Mouse (Mus musculus): ENCODE measurements at regions not wholly inside any gene's neighbourhood (a gene's known extent, or its start where the extent isn't known, plus 50 kb on each side); places are given as distances from the start of the nearest gene placed in this dataset.

DNA sequence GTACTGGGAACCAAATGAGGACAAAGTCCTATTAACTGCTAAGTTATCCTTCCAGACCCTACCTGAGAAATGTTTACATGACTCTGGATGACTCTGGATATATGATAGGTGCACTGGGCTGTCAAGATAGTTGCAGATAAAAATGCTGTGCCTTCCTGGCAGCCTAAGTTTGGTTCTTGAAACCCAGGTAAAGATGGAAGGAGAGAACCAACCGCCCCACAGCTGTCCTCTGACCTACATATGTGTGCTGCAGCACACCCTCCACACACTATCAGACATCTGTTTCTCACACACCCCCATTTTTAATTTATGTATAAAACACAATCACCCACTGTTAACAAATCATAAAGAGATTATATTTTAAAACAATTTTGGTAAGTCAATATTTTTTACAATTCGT is 533.4 kb upstream of the Nrp1 start:
- H3K27ac ChIP-seq: no peak overlapping the region
- H3K4me2 ChIP-seq: no peak overlapping the region
- H3K4me3 ChIP-seq: no peak overlapping the region
- H3K9ac ChIP-seq: no peak overlapping the region
- no peaks in the 10 kb centered on the region for H3K27me3 ChIP-seq
- peaks cover 24% of the 10 kb centered on the region for H3K4me1 ChIP-seq
- no peaks in the 10 kb centered on the region for H3K9me3 ChIP-seq
- ATAC-seq (ENCODE audit: insufficient number of reproducible peaks, low FRiP score, low TSS enrichment, low read depth): no peak
- 78% methylated on average over 2 of the region's 2 CpGs for WGBS
- no peaks in the 10 kb centered on the region for H3K36me3 ChIP-seq

DNA sequence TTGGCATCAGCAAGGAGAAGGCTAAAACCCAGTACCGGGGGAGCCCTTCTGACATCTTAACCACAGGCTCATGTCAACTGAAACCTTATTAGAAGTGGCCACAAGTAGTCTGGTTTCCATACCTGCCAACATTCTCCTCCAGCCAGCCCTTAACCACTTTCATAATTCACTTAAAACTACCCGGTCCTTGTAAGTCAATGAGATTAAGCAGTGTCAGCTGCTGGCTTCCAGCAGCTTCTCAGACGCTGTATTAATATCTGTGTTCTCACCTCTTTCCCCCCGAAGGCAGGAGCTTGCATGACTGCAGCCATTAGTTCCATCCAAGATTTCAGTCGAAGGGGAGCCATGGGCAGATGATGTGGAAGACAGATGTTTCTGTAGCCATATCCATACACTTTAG is 530.6 kb upstream of the Nrp1 start:
- Histone ChIP-seq H3K4me2 (no peak overlapping the region), H3K27me3 (no peaks in the 10 kb centered on the region), H3K4me3 (no peak overlapping the region), H3K36me3 (no peaks in the 10 kb centered on the region), H3K4me1 (peaks cover 13% of the 10 kb centered on the region; the same call in 1 of the 2 replicates), H3K9ac (no peak overlapping the region), H3K27ac (peak overlapping the region; percentile 11; the same call in 1 of the 2 replicates), H3K9me3 (no peaks in the 10 kb centered on the region)
- 27% methylated on average over 5 of the region's 5 CpGs for WGBS
- ATAC-seq (ENCODE audit: insufficient number of reproducible peaks, low FRiP score, low TSS enrichment, low read depth): peak; percentile 67

DNA sequence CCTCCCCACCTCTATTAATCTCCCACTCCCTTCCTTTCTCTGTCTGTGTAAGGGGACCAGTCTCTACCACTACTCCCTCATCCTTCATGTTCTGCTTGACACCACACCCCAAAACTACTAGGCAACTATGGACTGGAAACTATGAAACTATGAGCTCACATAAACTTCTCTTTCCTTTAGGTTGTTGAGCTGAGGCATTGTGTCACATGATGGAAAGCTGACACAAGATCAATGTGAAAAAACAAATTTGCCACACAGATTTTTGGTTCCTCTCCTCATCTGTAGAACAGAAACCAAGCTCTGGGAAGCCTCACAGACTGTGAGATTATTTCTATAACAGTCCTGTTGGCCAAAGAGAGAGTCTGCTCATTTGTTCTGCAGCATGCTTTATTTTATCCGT is 528.7 kb upstream of the Nrp1 start:
- Histone ChIP-seq H3K4me1 (peaks cover 13% of the 10 kb centered on the region; the same call in 1 of the 2 replicates), H3K27ac (no peak overlapping the region), H3K9ac (no peak overlapping the region), H3K27me3 (no peaks in the 10 kb centered on the region), H3K4me2 (no peak overlapping the region), H3K36me3 (no peaks in the 10 kb centered on the region), H3K9me3 (no peaks in the 10 kb centered on the region), H3K4me3 (no peak overlapping the region)
- 78% methylated on average over 1 of the region's 1 CpGs for WGBS
- ATAC-seq (ENCODE audit: insufficient number of reproducible peaks, low FRiP score, low TSS enrichment, low read depth): no peak

- Histone ChIP-seq H3K27ac (no peak overlapping the region), H3K36me3 (no peaks in the 10 kb centered on the region)
- ATAC-seq (ENCODE audit: insufficient number of reproducible peaks, low FRiP score, low TSS enrichment, low read depth): no peak
These were observed 524.4 kb upstream of the Nrp1 start for GRCm38 (mm10) chr8:127834006-127834405.

GRCm38 (mm10) chr8:127836410-127837206 is 521.8 kb upstream of the Nrp1 start:
- no peaks in the 10 kb centered on the region for H3K27me3 ChIP-seq
- no peak overlapping the region for H3K27ac ChIP-seq
- WGBS: 77% methylated on average over 6 of the region's 6 CpGs

More at GRCm38 (mm10) chr8:127834006-127834405, 524.4 kb upstream of the Nrp1 start:
- no peaks in the 10 kb centered on the region for H3K27me3 ChIP-seq
- H3K9me3 ChIP-seq: no peaks in the 10 kb centered on the region
- 66% methylated on average over 3 of the region's 3 CpGs for WGBS
- no peaks in the 10 kb centered on the region for H3K4me1 ChIP-seq
- no peak overlapping the region for H3K4me2 ChIP-seq
- no peak overlapping the region for H3K9ac ChIP-seq
- H3K4me3 ChIP-seq: no peak overlapping the region

DNA sequence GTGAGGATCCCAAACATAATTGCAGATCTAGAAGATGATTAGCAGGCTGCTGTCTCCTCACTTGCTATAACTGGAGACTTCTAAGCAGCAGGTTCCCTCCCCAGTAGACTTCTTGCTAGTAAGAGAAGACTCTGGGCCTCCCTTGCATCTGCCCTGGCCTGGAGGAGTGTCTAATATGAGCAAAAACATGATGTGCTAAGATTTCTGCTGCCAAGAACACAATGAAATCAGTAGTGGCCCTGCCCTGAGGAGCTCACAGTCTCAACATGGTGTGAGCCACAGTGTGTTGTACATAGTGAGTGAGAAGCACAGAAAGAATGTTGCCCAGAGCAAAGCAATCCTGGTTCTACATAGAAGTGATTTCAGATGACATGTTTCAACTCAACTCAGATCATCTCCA is 520.1 kb upstream of the Nrp1 start:
- H3K9ac ChIP-seq: no peak overlapping the region
- no peak overlapping the region for H3K4me3 ChIP-seq
- no peaks in the 10 kb centered on the region for H3K36me3 ChIP-seq
- H3K4me2 ChIP-seq: no peak overlapping the region
- ATAC-seq (ENCODE audit: insufficient number of reproducible peaks, low FRiP score, low TSS enrichment, low read depth): no peak
- no peaks in the 10 kb centered on the region for H3K9me3 ChIP-seq
- H3K4me1 ChIP-seq: no peaks in the 10 kb centered on the region
- no peaks in the 10 kb centered on the region for H3K27me3 ChIP-seq
- H3K27ac ChIP-seq: no peak overlapping the region

More at GRCm38 (mm10) chr8:127836410-127837206, 521.8 kb upstream of the Nrp1 start:
- Histone ChIP-seq H3K4me1 (no peaks in the 10 kb centered on the region), H3K4me2 (no peak overlapping the region), H3K9me3 (no peaks in the 10 kb centered on the region), H3K9ac (no peak overlapping the region), H3K4me3 (no peak overlapping the region), H3K36me3 (no peaks in the 10 kb centered on the region)
- no peak for ATAC-seq (ENCODE audit: insufficient number of reproducible peaks, low FRiP score, low TSS enrichment, low read depth)

DNA sequence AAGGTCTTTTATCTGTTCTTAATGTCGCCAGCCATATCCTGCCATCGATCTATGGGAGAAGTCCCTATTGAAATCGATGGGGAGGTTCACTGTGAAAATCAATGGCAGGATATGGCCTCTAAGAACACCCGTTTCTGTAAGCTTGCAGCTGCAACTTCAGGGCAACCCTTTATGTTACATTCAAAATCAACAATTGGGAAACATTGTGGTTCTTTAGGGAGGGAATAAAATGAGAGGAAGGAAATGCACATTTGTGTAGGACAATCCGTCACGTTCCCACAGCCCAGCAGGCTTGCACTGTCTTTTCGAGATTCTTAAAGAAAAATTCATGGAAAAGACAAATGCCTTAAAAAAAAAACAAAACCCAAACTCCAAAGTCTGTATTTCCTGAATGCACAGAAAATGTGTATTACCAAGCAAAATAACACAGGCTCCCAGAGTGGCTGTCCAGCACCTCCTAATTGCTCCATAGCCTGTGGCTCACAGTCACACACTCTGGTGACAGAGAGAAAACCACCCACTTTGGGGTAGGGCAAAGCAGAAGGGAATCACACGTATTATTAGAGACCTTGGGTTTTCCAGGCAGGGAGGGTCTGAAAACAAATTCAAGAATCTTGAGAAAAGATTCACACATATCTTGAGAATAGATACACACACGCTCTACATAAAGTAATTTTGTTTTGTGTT is 510.9 kb upstream of the Nrp1 start:
- ATAC-seq (ENCODE audit: insufficient number of reproducible peaks, low FRiP score, low TSS enrichment, low read depth): no peak
- 79% methylated on average over 9 of the region's 9 CpGs for WGBS
- no peak overlapping the region for H3K27ac ChIP-seq

GRCm38 (mm10) chr8:127849926-127850325 is 508.5 kb upstream of the Nrp1 start:
- no peak overlapping the region for H3K27ac ChIP-seq
- no peak overlapping the region for H3K9ac ChIP-seq
- H3K4me3 ChIP-seq: no peak overlapping the region
- no peaks in the 10 kb centered on the region for H3K27me3 ChIP-seq
- no peaks in the 10 kb centered on the region for H3K4me1 ChIP-seq
- no peak overlapping the region for H3K4me2 ChIP-seq
- no peaks in the 10 kb centered on the region for H3K9me3 ChIP-seq
- no peak for ATAC-seq (ENCODE audit: insufficient number of reproducible peaks, low FRiP score, low TSS enrichment, low read depth)
- H3K36me3 ChIP-seq: no peaks in the 10 kb centered on the region

More for the DNA sequence above, 510.9 kb upstream of the Nrp1 start:
- Histone ChIP-seq H3K9me3 (no peaks in the 10 kb centered on the region), H3K4me1 (no peaks in the 10 kb centered on the region), H3K36me3 (no peaks in the 10 kb centered on the region), H3K4me3 (no peak overlapping the region), H3K27me3 (no peaks in the 10 kb centered on the region), H3K9ac (no peak overlapping the region), H3K4me2 (no peak overlapping the region)

GRCm38 (mm10) chr8:127855653-127856300 is 502.6 kb upstream of the Nrp1 start:
- WGBS: 34% methylated on average over 4 of the region's 4 CpGs
- Histone ChIP-seq H3K4me1 (no peaks in the 10 kb centered on the region), H3K27me3 (no peaks in the 10 kb centered on the region), H3K9me3 (no peaks in the 10 kb centered on the region), H3K27ac (no peak overlapping the region), H3K4me2 (no peak overlapping the region), H3K4me3 (no peak overlapping the region), H3K9ac (no peak overlapping the region), H3K36me3 (no peaks in the 10 kb centered on the region)
- no peak for ATAC-seq (ENCODE audit: insufficient number of reproducible peaks, low FRiP score, low TSS enrichment, low read depth)

DNA sequence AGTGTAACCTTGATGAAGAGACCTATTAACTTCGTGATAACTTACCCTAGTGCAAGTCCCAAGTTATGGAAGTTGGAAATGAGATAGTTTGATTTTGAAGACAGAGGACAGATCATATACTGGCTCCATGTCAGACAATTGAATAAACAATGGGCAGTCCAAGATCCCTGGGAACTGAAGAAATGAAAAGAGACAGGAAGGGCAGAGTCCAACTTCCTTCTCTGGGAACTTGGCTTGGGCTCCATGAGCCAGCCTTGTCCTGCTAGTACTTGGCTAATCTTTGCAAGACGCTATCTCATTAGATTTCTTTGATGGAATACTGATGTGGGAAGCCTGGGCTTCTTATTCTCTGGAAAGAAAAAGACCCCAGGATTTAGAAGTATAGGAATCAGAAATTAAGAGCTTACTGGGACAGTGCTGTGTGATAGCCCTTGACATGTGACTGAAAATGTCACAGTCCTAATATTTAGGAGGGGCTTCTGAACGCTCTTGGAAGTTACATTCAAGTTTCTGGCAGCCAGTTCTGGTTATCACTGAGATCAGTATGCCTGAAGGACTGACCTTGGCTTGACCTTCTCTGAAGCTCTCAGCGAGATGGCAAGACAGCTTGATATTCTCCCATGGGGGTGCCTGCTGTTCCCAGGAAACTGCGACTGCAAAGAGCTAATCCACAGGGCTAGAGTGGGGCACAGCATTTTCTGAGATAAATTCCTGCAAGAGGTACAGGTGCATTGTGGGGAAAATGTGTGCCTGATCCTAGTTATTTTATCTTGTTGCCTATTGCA is 501.9 kb upstream of the Nrp1 start:
- H3K36me3 ChIP-seq: no peaks in the 10 kb centered on the region
- H3K4me3 ChIP-seq: no peak overlapping the region
- no peaks in the 10 kb centered on the region for H3K9me3 ChIP-seq
- no peak for ATAC-seq (ENCODE audit: insufficient number of reproducible peaks, low FRiP score, low TSS enrichment, low read depth)
- no peak overlapping the region for H3K27ac ChIP-seq
- H3K27me3 ChIP-seq: no peaks in the 10 kb centered on the region
- H3K9ac ChIP-seq: no peak overlapping the region
- no peak overlapping the region for H3K4me2 ChIP-seq
- H3K4me1 ChIP-seq: no peaks in the 10 kb centered on the region
- 45% methylated on average over 5 of the region's 5 CpGs for WGBS

DNA sequence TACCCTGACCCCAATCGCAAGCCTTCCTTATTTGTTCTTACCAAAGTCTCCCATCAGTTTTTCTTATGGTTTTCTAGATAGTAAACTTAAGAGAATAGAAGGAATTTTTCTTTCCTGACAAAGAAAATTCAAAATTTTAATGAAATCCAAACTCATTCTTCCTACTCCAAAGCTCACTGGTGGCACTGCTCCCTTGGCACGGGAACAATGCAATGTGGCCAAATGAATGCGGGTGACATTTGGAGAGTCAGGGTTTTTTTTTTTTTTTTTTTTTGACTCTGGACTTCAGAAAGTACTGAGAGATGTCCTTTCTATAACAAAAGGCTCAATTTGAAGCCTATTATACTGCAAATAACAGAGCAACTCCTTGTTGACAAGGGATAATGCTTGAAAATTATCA is 499.4 kb upstream of the Nrp1 start:
- Histone ChIP-seq H3K36me3 (no peaks in the 10 kb centered on the region), H3K27ac (no peak overlapping the region), H3K27me3 (no peaks in the 10 kb centered on the region), H3K4me3 (no peak overlapping the region), H3K9me3 (no peaks in the 10 kb centered on the region), H3K4me2 (no peak overlapping the region), H3K4me1 (no peaks in the 10 kb centered on the region), H3K9ac (no peak overlapping the region)
- ATAC-seq (ENCODE audit: insufficient number of reproducible peaks, low FRiP score, low TSS enrichment, low read depth): no peak
- 81% methylated on average over 3 of the region's 3 CpGs for WGBS
